Mouse (Mus musculus): ENCODE measurements around the gene Fbxw8. TPM values are rescaled to one million over a fixed set of nuclear protein-coding genes. Genes with fewer than 3 reads are reported as not detected.
A peak's percentile ranks its signal among the peaks of the same experiment; 100 is the strongest.

Fbxw8 gene
- polyA plus RNA-seq, 1 experiment from 2014 or later: 16.8 TPM

- WGBS (ENCODE audit: insufficient replicate concordance): 48% methylated on average over 3 of the region's 3 CpGs
- Histone ChIP-seq H3K4me1 (ENCODE audit: control insufficient read depth, insufficient read depth, low read length) (peaks cover 24% of the 10 kb centered on the region), H3K4me2 (no peak overlapping the region), H3K9ac (ENCODE audit: low read depth, low read length) (no peak overlapping the region), H3K36me3 (ENCODE audit: control insufficient read depth, insufficient read depth, low read length) (no peaks in the 10 kb centered on the region), H3K4me3 (ENCODE audit: low read depth, low read length) (no peak overlapping the region), H3K27me3 (ENCODE audit: control insufficient read depth, insufficient read depth, low read length) (no peaks in the 10 kb centered on the region), H3K27ac (ENCODE audit: low read depth, low read length) (no peak overlapping the region), H3K9me3 (replicated peaks; ENCODE audit: control insufficient read depth, low read length) (no peaks in the 10 kb centered on the region)
- ATAC-seq (replicated peaks; ENCODE audit: insufficient number of reproducible peaks, low FRiP score, low TSS enrichment): no peak
Measured at GRCm38 (mm10) chr5:118035786-118036185, 119.5 kb downstream of the Fbxw8 start.

GRCm38 (mm10) chr5:118034632-118035031, 120.6 kb downstream of the Fbxw8 start:
- Histone ChIP-seq H3K4me2 (no peak overlapping the region), H3K9me3 (replicated peaks; ENCODE audit: control insufficient read depth, low read length) (no peaks in the 10 kb centered on the region), H3K4me1 (ENCODE audit: control insufficient read depth, insufficient read depth, low read length) (peaks cover 28% of the 10 kb centered on the region), H3K27ac (ENCODE audit: low read depth, low read length) (no peak overlapping the region), H3K27me3 (ENCODE audit: control insufficient read depth, insufficient read depth, low read length) (peaks cover 8% of the 10 kb centered on the region), H3K9ac (ENCODE audit: low read depth, low read length) (no peak overlapping the region), H3K4me3 (ENCODE audit: low read depth, low read length) (no peak overlapping the region), H3K36me3 (ENCODE audit: control insufficient read depth, insufficient read depth, low read length) (no peaks in the 10 kb centered on the region)
- 87% methylated on average over 1 of the region's 1 CpGs for WGBS (ENCODE audit: insufficient replicate concordance)
- ATAC-seq (replicated peaks; ENCODE audit: insufficient number of reproducible peaks, low FRiP score, low TSS enrichment): no peak

GRCm38 (mm10) chr5:118033740-118034139, 121.5 kb downstream of the Fbxw8 start:
- no peak for ATAC-seq (replicated peaks; ENCODE audit: insufficient number of reproducible peaks, low FRiP score, low TSS enrichment)
- Histone ChIP-seq H3K27me3 (ENCODE audit: control insufficient read depth, insufficient read depth, low read length) (peaks cover 17% of the 10 kb centered on the region), H3K4me3 (ENCODE audit: low read depth, low read length) (no peak overlapping the region), H3K9ac (ENCODE audit: low read depth, low read length) (no peak overlapping the region), H3K9me3 (replicated peaks; ENCODE audit: control insufficient read depth, low read length) (no peaks in the 10 kb centered on the region), H3K4me2 (no peak overlapping the region), H3K27ac (ENCODE audit: low read depth, low read length) (peak overlapping the region; percentile 50), H3K36me3 (ENCODE audit: control insufficient read depth, insufficient read depth, low read length) (no peaks in the 10 kb centered on the region), H3K4me1 (ENCODE audit: control insufficient read depth, insufficient read depth, low read length) (peaks cover 37% of the 10 kb centered on the region)
- WGBS (ENCODE audit: insufficient replicate concordance): 52% methylated on average over 6 of the region's 6 CpGs

GRCm38 (mm10) chr5:118033328-118033727, 121.9 kb downstream of the Fbxw8 start:
- no peak for ATAC-seq (replicated peaks; ENCODE audit: insufficient number of reproducible peaks, low FRiP score, low TSS enrichment)
- H3K9me3 ChIP-seq (replicated peaks; ENCODE audit: control insufficient read depth, low read length): no peaks in the 10 kb centered on the region
- H3K9ac ChIP-seq (ENCODE audit: low read depth, low read length): no peak overlapping the region
- H3K27ac ChIP-seq (ENCODE audit: low read depth, low read length): peak overlapping the region; percentile 50; the same call in 1 of the 2 replicates
- no peak overlapping the region for H3K4me3 ChIP-seq (ENCODE audit: low read depth, low read length)
- no peaks in the 10 kb centered on the region for H3K36me3 ChIP-seq (ENCODE audit: control insufficient read depth, insufficient read depth, low read length)
- peaks cover 21% of the 10 kb centered on the region for H3K27me3 ChIP-seq (ENCODE audit: control insufficient read depth, insufficient read depth, low read length)
- H3K4me2 ChIP-seq: no peak overlapping the region
- peaks cover 41% of the 10 kb centered on the region for H3K4me1 ChIP-seq (ENCODE audit: control insufficient read depth, insufficient read depth, low read length)
- 18% methylated on average over 4 of the region's 4 CpGs for WGBS (ENCODE audit: insufficient replicate concordance)

- no peak overlapping the region for H3K9ac ChIP-seq (ENCODE audit: low read depth, low read length)
- H3K36me3 ChIP-seq (ENCODE audit: control insufficient read depth, insufficient read depth, low read length): no peaks in the 10 kb centered on the region
- H3K27ac ChIP-seq (ENCODE audit: low read depth, low read length): no peak overlapping the region
- H3K4me2 ChIP-seq: no peak overlapping the region
- peaks cover 51% of the 10 kb centered on the region for H3K4me1 ChIP-seq (ENCODE audit: control insufficient read depth, insufficient read depth, low read length)
- no peak overlapping the region for H3K4me3 ChIP-seq (ENCODE audit: low read depth, low read length)
- H3K9me3 ChIP-seq (replicated peaks; ENCODE audit: control insufficient read depth, low read length): no peaks in the 10 kb centered on the region
- ATAC-seq (replicated peaks; ENCODE audit: insufficient number of reproducible peaks, low FRiP score, low TSS enrichment): no peak
- WGBS (ENCODE audit: insufficient replicate concordance): 57% methylated on average over 4 of the region's 4 CpGs
- H3K27me3 ChIP-seq (ENCODE audit: control insufficient read depth, insufficient read depth, low read length): peaks cover 40% of the 10 kb centered on the region
Measured at GRCm38 (mm10) chr5:118031508-118031907, 123.8 kb downstream of the Fbxw8 start.

- Histone ChIP-seq H3K4me3 (ENCODE audit: low read depth, low read length) (no peak overlapping the region), H3K27ac (ENCODE audit: low read depth, low read length) (no peak overlapping the region), H3K36me3 (ENCODE audit: control insufficient read depth, insufficient read depth, low read length) (no peaks in the 10 kb centered on the region), H3K9ac (ENCODE audit: low read depth, low read length) (0 out of 2 replicates have a peak overlapping the region, but pooled peaks have one; percentile 49), H3K9me3 (replicated peaks; ENCODE audit: control insufficient read depth, low read length) (no peaks in the 10 kb centered on the region), H3K27me3 (ENCODE audit: control insufficient read depth, insufficient read depth, low read length) (peaks cover 43% of the 10 kb centered on the region), H3K4me1 (ENCODE audit: control insufficient read depth, insufficient read depth, low read length) (peaks cover 55% of the 10 kb centered on the region), H3K4me2 (no peak overlapping the region)
- 19% methylated on average over 5 of the region's 5 CpGs for WGBS (ENCODE audit: insufficient replicate concordance)
- ATAC-seq (replicated peaks; ENCODE audit: insufficient number of reproducible peaks, low FRiP score, low TSS enrichment): 0 out of 2 replicates have a peak, but pooled peaks have one; percentile 5
Measured at GRCm38 (mm10) chr5:118031059-118031458, 124.2 kb downstream of the Fbxw8 start.

- H3K27me3 ChIP-seq (ENCODE audit: control insufficient read depth, insufficient read depth, low read length): peaks cover 52% of the 10 kb centered on the region
- H3K27ac ChIP-seq (ENCODE audit: low read depth, low read length): no peak overlapping the region
- no peak for ATAC-seq (replicated peaks; ENCODE audit: insufficient number of reproducible peaks, low FRiP score, low TSS enrichment)
- H3K9ac ChIP-seq (ENCODE audit: low read depth, low read length): no peak overlapping the region
- H3K4me3 ChIP-seq (ENCODE audit: low read depth, low read length): no peak overlapping the region
- no peaks in the 10 kb centered on the region for H3K9me3 ChIP-seq (replicated peaks; ENCODE audit: control insufficient read depth, low read length)
- 84% methylated on average over 9 of the region's 9 CpGs for WGBS (ENCODE audit: insufficient replicate concordance)
- no peaks in the 10 kb centered on the region for H3K36me3 ChIP-seq (ENCODE audit: control insufficient read depth, insufficient read depth, low read length)
- H3K4me1 ChIP-seq (ENCODE audit: control insufficient read depth, insufficient read depth, low read length): peaks cover 58% of the 10 kb centered on the region
- no peak overlapping the region for H3K4me2 ChIP-seq
Measured at GRCm38 (mm10) chr5:118030022-118030675, 125.1 kb downstream of the Fbxw8 start.

GRCm38 (mm10) chr5:118029420-118029819, 125.8 kb downstream of the Fbxw8 start:
- H3K9ac ChIP-seq (ENCODE audit: low read depth, low read length): peak overlapping the region; percentile 28; the same call in 1 of the 2 replicates
- peaks cover 58% of the 10 kb centered on the region for H3K4me1 ChIP-seq (ENCODE audit: control insufficient read depth, insufficient read depth, low read length)

GRCm38 (mm10) chr5:118029035-118029408, 126.2 kb downstream of the Fbxw8 start:
- Histone ChIP-seq H3K27me3 (ENCODE audit: control insufficient read depth, insufficient read depth, low read length) (peaks cover 52% of the 10 kb centered on the region), H3K36me3 (ENCODE audit: control insufficient read depth, insufficient read depth, low read length) (no peaks in the 10 kb centered on the region), H3K9me3 (replicated peaks; ENCODE audit: control insufficient read depth, low read length) (no peaks in the 10 kb centered on the region), H3K4me3 (ENCODE audit: low read depth, low read length) (peak overlapping the region; percentile 75), H3K27ac (ENCODE audit: low read depth, low read length) (no peak overlapping the region), H3K4me2 (peak overlapping the region; percentile 98), H3K4me1 (ENCODE audit: control insufficient read depth, insufficient read depth, low read length) (peaks cover 58% of the 10 kb centered on the region), H3K9ac (ENCODE audit: low read depth, low read length) (peak overlapping the region; percentile 28; the same call in 1 of the 2 replicates)
- no peak for ATAC-seq (replicated peaks; ENCODE audit: insufficient number of reproducible peaks, low FRiP score, low TSS enrichment)
- WGBS (ENCODE audit: insufficient replicate concordance): 6% methylated on average over 12 of the region's 12 CpGs

More at GRCm38 (mm10) chr5:118029420-118029819, 125.8 kb downstream of the Fbxw8 start:
- no peaks in the 10 kb centered on the region for H3K36me3 ChIP-seq (ENCODE audit: control insufficient read depth, insufficient read depth, low read length)
- no peaks in the 10 kb centered on the region for H3K9me3 ChIP-seq (replicated peaks; ENCODE audit: control insufficient read depth, low read length)
- H3K27ac ChIP-seq (ENCODE audit: low read depth, low read length): no peak overlapping the region
- peak overlapping the region; percentile 98 for H3K4me2 ChIP-seq
- peak overlapping the region; percentile 75 for H3K4me3 ChIP-seq (ENCODE audit: low read depth, low read length)
- ATAC-seq (replicated peaks; ENCODE audit: insufficient number of reproducible peaks, low FRiP score, low TSS enrichment): no peak
- WGBS (ENCODE audit: insufficient replicate concordance): 2% methylated on average over 10 of the region's 10 CpGs
- H3K27me3 ChIP-seq (ENCODE audit: control insufficient read depth, insufficient read depth, low read length): peaks cover 52% of the 10 kb centered on the region
